Mouse (Mus musculus): ENCODE data around the gene Gm49673.
"Not testable (repeated sequence)": the region's sequence is repeated elsewhere in the genome, so short reads cannot be mapped to it uniquely, and the experiment has no call there.

Gm49673 gene

GRCm38 (mm10) chr17:8039916-8040635, 107.5 kb downstream of the Gm49673 start:
- not testable (repeated sequence) for DNase-seq

GRCm38 (mm10) chr17:8036976-8037375, 110.6 kb downstream of the Gm49673 start:
- not testable (repeated sequence) for DNase-seq
